Mouse (Mus musculus): ENCODE measurements around the gene Snai1.

DNA sequence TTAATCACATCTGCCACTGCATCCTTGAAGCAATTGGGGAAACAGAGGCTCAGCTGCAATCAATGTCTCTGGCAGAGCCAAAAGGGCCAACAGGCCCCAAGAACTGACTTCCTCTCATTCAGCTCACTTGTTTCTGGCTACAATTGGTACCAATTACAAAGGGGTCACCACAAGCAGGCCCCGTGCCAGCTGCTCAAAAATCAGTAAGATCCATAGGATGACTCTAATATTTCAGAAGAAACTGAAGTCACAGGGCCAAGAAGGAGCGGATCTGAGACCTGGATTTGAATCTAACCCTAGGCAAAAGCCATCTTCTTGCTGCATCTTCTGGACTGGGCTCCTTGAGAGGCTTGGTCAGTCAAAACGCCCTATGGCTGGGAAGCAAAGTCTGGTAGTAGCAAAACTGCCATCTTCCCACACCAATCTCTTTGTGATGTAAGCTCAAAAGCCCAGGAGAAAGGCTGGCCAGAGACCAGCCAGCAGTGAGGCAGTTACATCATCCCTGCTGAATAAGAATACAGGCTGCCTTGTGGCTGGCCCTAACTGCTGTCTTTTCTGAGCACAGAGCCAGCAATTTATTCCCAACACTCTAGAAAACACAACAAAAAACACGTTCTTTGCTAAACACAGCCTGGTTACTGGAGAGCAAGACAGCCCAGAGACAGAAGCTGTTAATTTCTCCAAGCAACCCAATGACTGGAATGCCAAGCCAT is 47.0 kb upstream of the Snai1 start:
- TF ChIP-seq ZNF384 (IDR thresholded peaks at IDR 0.05; ENCODE audit: low read depth, low read length) (no peak), POLR2AphosphoS2 (IDR thresholded peaks at IDR 0.05; ENCODE audit: low read length) (no peak), CTCF (IDR thresholded peaks at IDR 0.05 in 2 of 3, conservative IDR thresholded peaks at IDR 0.05 in 1 of 3; ENCODE audit: control insufficient read depth in 1 of 3, insufficient read depth in 1 of 3, low read depth in 2 of 3, low read length in 3 of 3, poor library complexity in 1 of 3, severe bottlenecking in 1 of 3) (no peak), ELF1 (IDR thresholded peaks at IDR 0.05; ENCODE audit: low read depth, low read length) (no peak), BHLHE40 (IDR thresholded peaks at IDR 0.05; ENCODE audit: borderline replicate concordance, low read depth, low read length) (no peak), MAZ (IDR thresholded peaks at IDR 0.05; ENCODE audit: low read depth, low read length) (no peak), EP300 (IDR thresholded peaks at IDR 0.05; ENCODE audit: low read depth in 1 of 2, low read length in 2 of 2) (no peak), POLR2A (IDR thresholded peaks at IDR 0.05; ENCODE audit: control insufficient read depth in 1 of 2, insufficient read depth in 1 of 2, low read depth in 1 of 2, low read length in 2 of 2, poor library complexity in 1 of 2) (no peak), SMC3 (IDR thresholded peaks at IDR 0.05; ENCODE audit: low read depth, low read length) (no peak)
